Comparison of ENCODE assay signal across 33 mouse cellular contexts in the genomic region with DNA sequence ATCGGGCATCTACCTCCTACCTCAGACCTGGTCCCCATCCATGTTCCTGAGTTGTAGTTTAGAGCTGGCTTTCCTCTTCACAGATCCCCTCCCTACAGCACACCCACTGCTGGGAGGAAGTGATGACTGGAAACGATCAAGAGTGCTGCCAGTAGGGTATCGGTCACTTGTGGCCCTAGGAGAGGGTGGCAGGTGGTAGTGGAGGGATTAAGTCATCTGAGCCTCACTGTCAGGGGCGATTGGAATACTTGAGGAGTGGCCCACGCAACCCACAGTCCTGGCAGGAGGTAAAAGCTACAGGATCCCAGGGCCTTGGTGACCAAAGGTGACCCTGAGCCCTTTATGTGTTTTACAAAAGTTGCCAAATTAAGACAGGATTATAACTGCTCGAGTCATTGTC. TPM values are rescaled to one million over a fixed set of nuclear protein-coding genes. Genes with fewer than 3 reads are reported as not detected.
DNase-seq lines count a peak whose midpoint lies in the region; ATAC-seq and TF ChIP-seq lines count a peak whose summit lies in the region.
"Had no signal": no experiment of that assay in that cellular context is flagged by ENCODE, and none has a peak within 500 bp of the region (broad histone marks: within the 10 kb centered on the region; RNA-seq: fewer than 3 reads in every experiment).

No protein-coding gene starts in this region.

- peak overlapping the region; percentile 10; the same call in 1 of the 2 replicates for H3K4me3 ChIP-seq in forebrain, embryonic 10.5 days
- H3K4me3 ChIP-seq in forebrain, embryonic 12.5 days (replicated peaks) = no peak overlapping the region
- no peak overlapping the region for H3K4me3 ChIP-seq in limb, embryonic 11.5 days (ENCODE audit: low read depth, low read length)
- H3K4me3 ChIP-seq in limb, embryonic 10.5 days = no peak overlapping the region
- no peak overlapping the region for H3K4me3 ChIP-seq in midbrain, embryonic 13.5 days (replicated peaks)
- no peak overlapping the region for H3K4me3 ChIP-seq in midbrain, postnatal 0 days (ENCODE audit: low read depth, low read length)
- H3K4me3 ChIP-seq: embryonic facial prominence, embryonic 10.5 days; embryonic facial prominence, embryonic 13.5 days; erythroblast, embryonic 14.5 days; forebrain, embryonic 15.5 days; heart, embryonic 12.5 days; heart, embryonic 15.5 days; hindbrain, embryonic 10.5 days; hindbrain, embryonic 13.5 days had no signal

- H3K9ac ChIP-seq in forebrain, embryonic 12.5 days = no peak overlapping the region
- H3K9ac ChIP-seq in limb, embryonic 11.5 days (ENCODE audit: low read length) = no peak overlapping the region
- no peak overlapping the region for H3K9ac ChIP-seq in midbrain, embryonic 13.5 days (replicated peaks)
- H3K9ac ChIP-seq in midbrain, postnatal 0 days (replicated peaks; ENCODE audit: low read length, poor library complexity, severe bottlenecking) = no peak overlapping the region
- H3K9ac ChIP-seq: embryonic facial prominence, embryonic 13.5 days; forebrain, embryonic 15.5 days; heart, embryonic 12.5 days; heart, embryonic 15.5 days; hindbrain, embryonic 13.5 days had no signal

- TF ChIP-seq CTCF in midbrain, postnatal 0 days (IDR thresholded peaks at IDR 0.05) = no peak

- peaks cover 51% of the 10 kb centered on the region for H3K4me1 ChIP-seq in forebrain, embryonic 10.5 days
- H3K4me1 ChIP-seq in forebrain, embryonic 12.5 days = peaks cover 32% of the 10 kb centered on the region
- H3K4me1 ChIP-seq in limb, embryonic 11.5 days (ENCODE audit: control insufficient read depth, insufficient read depth, low read length) = peaks cover 7% of the 10 kb centered on the region
- peaks cover 34% of the 10 kb centered on the region for H3K4me1 ChIP-seq in limb, embryonic 10.5 days
- H3K4me1 ChIP-seq in midbrain, embryonic 13.5 days (replicated peaks) = peaks cover 45% of the 10 kb centered on the region
- no peaks in the 10 kb centered on the region for H3K4me1 ChIP-seq in midbrain, postnatal 0 days (ENCODE audit: insufficient read depth, low read length)

- H3K36me3 ChIP-seq in forebrain, embryonic 10.5 days (replicated peaks) = no peaks in the 10 kb centered on the region
- H3K36me3 ChIP-seq in forebrain, embryonic 12.5 days (replicated peaks) = no peaks in the 10 kb centered on the region
- H3K36me3 ChIP-seq in limb, embryonic 11.5 days (ENCODE audit: control insufficient read depth, insufficient read depth, low read length) = no peaks in the 10 kb centered on the region
- H3K36me3 ChIP-seq in limb, embryonic 10.5 days = no peaks in the 10 kb centered on the region
- no peaks in the 10 kb centered on the region for H3K36me3 ChIP-seq in midbrain, embryonic 13.5 days
- H3K36me3 ChIP-seq in midbrain, postnatal 0 days (ENCODE audit: insufficient read depth, low read length) = no peaks in the 10 kb centered on the region
- H3K36me3 ChIP-seq: embryonic facial prominence, embryonic 10.5 days; embryonic facial prominence, embryonic 13.5 days; forebrain, embryonic 15.5 days; heart, embryonic 12.5 days; heart, embryonic 15.5 days; hindbrain, embryonic 10.5 days; hindbrain, embryonic 13.5 days had no signal

- WGBS in forebrain, embryonic 10.5 days = 25% methylated on average over 6 of the region's 6 CpGs
- WGBS in forebrain, embryonic 12.5 days = 14% methylated on average over 6 of the region's 6 CpGs
- 16% methylated on average over 6 of the region's 6 CpGs for WGBS in limb, embryonic 11.5 days
- 33% methylated on average over 6 of the region's 6 CpGs for WGBS in limb, embryonic 10.5 days
- WGBS in midbrain, embryonic 13.5 days = 15% methylated on average over 6 of the region's 6 CpGs
- WGBS in midbrain, postnatal 0 days = 35% methylated on average over 6 of the region's 6 CpGs

- peaks cover 3% of the 10 kb centered on the region; the same call in 1 of the 2 replicates for H3K9me3 ChIP-seq in forebrain, embryonic 10.5 days
- H3K9me3 ChIP-seq in forebrain, embryonic 12.5 days = no peaks in the 10 kb centered on the region
- H3K9me3 ChIP-seq in limb, embryonic 11.5 days (ENCODE audit: control insufficient read depth, low read length) = no peaks in the 10 kb centered on the region
- no peaks in the 10 kb centered on the region for H3K9me3 ChIP-seq in limb, embryonic 10.5 days (replicated peaks)
- 0 out of 2 replicates have a peak, but pooled peaks cover 1% of the 10 kb centered on the region for H3K9me3 ChIP-seq in midbrain, embryonic 13.5 days
- no peaks in the 10 kb centered on the region for H3K9me3 ChIP-seq in midbrain, postnatal 0 days (ENCODE audit: low read length)
- H3K9me3 ChIP-seq: embryonic facial prominence, embryonic 10.5 days; embryonic facial prominence, embryonic 13.5 days; forebrain, embryonic 15.5 days; heart, embryonic 12.5 days; heart, embryonic 15.5 days; hindbrain, embryonic 10.5 days; hindbrain, embryonic 13.5 days had no signal

- no peak for DNase-seq in forebrain, embryonic 10.5 days (ENCODE audit: extremely low spot score, low spot score)
- DNase-seq in limb, embryonic 11.5 days (ENCODE audit: low spot score) = peak; percentile 38
- DNase-seq in limb, embryonic 10.5 days (ENCODE audit: low spot score) = no peak
- no peak for DNase-seq in midbrain, postnatal 0 days (ENCODE audit: low spot score)
- DNase-seq: adrenal gland, adult 8-10 months; adrenal gland, postnatal 25 days; cerebellum, adult 11-12 months; cerebellum, adult 8-10 months; cerebellum, postnatal 10 days; cerebellum, postnatal 36 days; embryo, embryonic 11 days; gastrocnemius, postnatal 10 days; gastrocnemius, postnatal 36 days; heart, postnatal 10 days; heart, postnatal 36 days had no signal

- H3K27me3 ChIP-seq in forebrain, embryonic 10.5 days (ENCODE audit: poor library complexity, severe bottlenecking) = peaks cover 100% of the 10 kb centered on the region
- H3K27me3 ChIP-seq in forebrain, embryonic 12.5 days = peaks cover 93% of the 10 kb centered on the region
- H3K27me3 ChIP-seq in limb, embryonic 11.5 days (ENCODE audit: control insufficient read depth, insufficient read depth, low read length) = peaks cover 41% of the 10 kb centered on the region
- H3K27me3 ChIP-seq in limb, embryonic 10.5 days (ENCODE audit: low read depth, poor library complexity, severe bottlenecking) = peaks cover 98% of the 10 kb centered on the region
- H3K27me3 ChIP-seq in midbrain, embryonic 13.5 days = peaks cover 96% of the 10 kb centered on the region
- H3K27me3 ChIP-seq in midbrain, postnatal 0 days (ENCODE audit: insufficient read depth, low read length) = peaks cover 45% of the 10 kb centered on the region

- ATAC-seq in forebrain, embryonic 12.5 days (ENCODE audit: low FRiP score) = no peak
- ATAC-seq in limb, embryonic 11.5 days (ENCODE audit: insufficient number of reproducible peaks, low FRiP score, low TSS enrichment, low read depth) = no peak
- 0 out of 2 replicates have a peak, but pooled peaks have one; percentile 28 for ATAC-seq in midbrain, embryonic 13.5 days
- no peak for ATAC-seq in midbrain, postnatal 0 days (ENCODE audit: low FRiP score)
- ATAC-seq: activated CD4-positive, CD25-positive, alpha-beta regulatory T cell, adult 4 months; forebrain, embryonic 15.5 days; hindbrain, embryonic 16.5 days had no signal

- no peak overlapping the region for H3K4me2 ChIP-seq in forebrain, embryonic 12.5 days
- H3K4me2 ChIP-seq in limb, embryonic 11.5 days (ENCODE audit: low read depth, severe bottlenecking) = no peak overlapping the region
- H3K4me2 ChIP-seq in midbrain, embryonic 13.5 days (replicated peaks) = no peak overlapping the region
- H3K4me2 ChIP-seq in midbrain, postnatal 0 days (ENCODE audit: low read depth, low read length, poor library complexity, severe bottlenecking) = no peak overlapping the region
- H3K4me2 ChIP-seq: embryonic facial prominence, embryonic 13.5 days; forebrain, embryonic 15.5 days; heart, embryonic 12.5 days; heart, embryonic 15.5 days; hindbrain, embryonic 13.5 days had no signal

- H3K27ac ChIP-seq in forebrain, embryonic 10.5 days = no peak overlapping the region; the same call in 1 of the 2 replicates
- no peak overlapping the region for H3K27ac ChIP-seq in forebrain, embryonic 12.5 days
- no peak overlapping the region for H3K27ac ChIP-seq in limb, embryonic 11.5 days (replicated peaks; ENCODE audit: low read depth, low read length)
- no peak overlapping the region for H3K27ac ChIP-seq in limb, embryonic 10.5 days
- no peak overlapping the region for H3K27ac ChIP-seq in midbrain, embryonic 13.5 days
- no peak overlapping the region for H3K27ac ChIP-seq in midbrain, postnatal 0 days (ENCODE audit: low read depth, low read length)
- H3K27ac ChIP-seq: embryonic facial prominence, embryonic 10.5 days; embryonic facial prominence, embryonic 13.5 days; forebrain, embryonic 15.5 days; heart, embryonic 15.5 days; hindbrain, embryonic 10.5 days; hindbrain, embryonic 13.5 days had no signal

RNA-seq across cellular contexts. Expression of gene Gm17304, which starts 42.9 kb away (rescaled TPM):
- polyA plus RNA-seq in forebrain, embryonic 10.5 days (2016; fragmentation: Nextera tagmentation; extraction: Ambion mirVana) = not detected in 2 replicates
- polyA plus RNA-seq in forebrain, embryonic 12.5 days (2016; fragmentation: Nextera tagmentation; extraction: Ambion mirVana) = not detected in 2 replicates
- not detected in 2 replicates for polyA plus RNA-seq in limb, embryonic 11.5 days (2014; fragmentation: Nextera tagmentation; extraction: Ambion mirVana)
- polyA plus RNA-seq in limb, embryonic 10.5 days (2016; fragmentation: Nextera tagmentation; extraction: Ambion mirVana) = not detected in 2 replicates
- polyA plus RNA-seq in midbrain, embryonic 13.5 days (2015; fragmentation: Nextera tagmentation; extraction: Ambion mirVana) = not detected in 2 replicates
- total RNA-seq in midbrain, postnatal 0 days (2014; rRNA removed) = not detected in 2 replicates
- not detected in 2 replicates for polyA plus RNA-seq in midbrain, postnatal 0 days (2015; fragmentation: Nextera tagmentation; extraction: Ambion mirVana)
- total RNA-seq: adrenal gland, adult 8-10 months; adrenal gland, postnatal 25 days; ES-E14; gastrocnemius, adult 18-20 months; gastrocnemius, postnatal 10 days; gastrocnemius, postnatal 36 days; granulocyte monocyte progenitor cell, adult 5-6 weeks; heart, adult 8-10 months; heart, postnatal 10 days; heart, postnatal 36 days had no signal
- polyA plus RNA-seq: activated CD4-positive, CD25-positive, alpha-beta regulatory T cell, adult 4 months; brain, embryonic 14.5 days; cortical plate, adult 2 months; embryonic facial prominence, embryonic 10.5 days; embryonic facial prominence, embryonic 13.5 days; erythroblast, embryonic 14.5 days; forebrain, embryonic 15.5 days; heart, embryonic 12.5 days; heart, embryonic 15.5 days; hindbrain, embryonic 10.5 days; hindbrain, embryonic 13.5 days; hindbrain, embryonic 16.5 days had no signal
